Mouse (Mus musculus) midbrain, embryonic 12.5 days (tissue): ENCODE results near the gene Il17ra. TPM values are rescaled to one million over a fixed set of nuclear protein-coding genes. Genes with fewer than 3 reads are reported as not detected.

Experiments used
- ATAC-seq: fragments of 200-750 bp; cut with Nextera tagmentation; 2 replicates; pipeline ENCODE4 v1.8.0; 2017; ENCODE audit warnings: low read depth, moderate TSS enrichment, moderate library complexity; ENCODE audit not compliant: low FRiP score
- H3K27ac ChIP-seq: fragments of 300-500 bp; sonication (generic); replicated peaks from 2 replicates; pipeline ENCODE4 v1.5.1; 2016; ENCODE audit warnings: mild to moderate bottlenecking
- H3K27me3 ChIP-seq: fragments of 300-500 bp; sonication (generic); 2 replicates; pipeline ENCODE4 v1.6.1; 2016; ENCODE audit warnings: mild to moderate bottlenecking
- H3K36me3 ChIP-seq: fragments of 300-500 bp; sonication (generic); 2 replicates; pipeline ENCODE4 v1.6.1; 2016
- H3K4me1 ChIP-seq: fragments of 300-500 bp; sonication (generic); 2 replicates; pipeline ENCODE4 v1.6.1; 2016
- H3K4me2 ChIP-seq: fragments of 300-500 bp; sonication (generic); replicated peaks from 2 replicates; pipeline ENCODE4 v1.6.1; 2016; ENCODE audit warnings: mild to moderate bottlenecking, moderate library complexity
- H3K4me3 ChIP-seq: fragments of 300-500 bp; sonication (generic); 2 replicates; pipeline ENCODE4 v1.5.1; 2016; ENCODE audit warnings: mild to moderate bottlenecking
- H3K9ac ChIP-seq: fragments of 300-500 bp; sonication (generic); replicated peaks from 2 replicates; pipeline ENCODE4 v1.6.1; 2016; ENCODE audit warnings: mild to moderate bottlenecking, moderate library complexity
- H3K9me3 ChIP-seq: fragments of 300-500 bp; sonication (generic); 2 replicates; pipeline ENCODE4 v1.6.1; 2016; ENCODE audit warnings: mild to moderate bottlenecking
- WGBS: fragments of 180-500 bp; shearing (Covaris S2); methylation state at CpG from one replicate; pipeline ENCODE4 v1.1.7; 2016; 5-methylcytosine and 5-hydroxymethylcytosine counted together
- polyA plus RNA-seq: library from polyadenylated mRNA; unstranded; fragments of >200 nt; fragmentation: Nextera tagmentation; extraction: Ambion mirVana; gene quantifications from 2 replicates; pipeline ENCODE4 v1.2.1, GENCODE M21; 2016

Gene Il17ra
- polyA plus RNA-seq, 1 experiment from 2014 or later, result 3.6 TPM

DNA sequence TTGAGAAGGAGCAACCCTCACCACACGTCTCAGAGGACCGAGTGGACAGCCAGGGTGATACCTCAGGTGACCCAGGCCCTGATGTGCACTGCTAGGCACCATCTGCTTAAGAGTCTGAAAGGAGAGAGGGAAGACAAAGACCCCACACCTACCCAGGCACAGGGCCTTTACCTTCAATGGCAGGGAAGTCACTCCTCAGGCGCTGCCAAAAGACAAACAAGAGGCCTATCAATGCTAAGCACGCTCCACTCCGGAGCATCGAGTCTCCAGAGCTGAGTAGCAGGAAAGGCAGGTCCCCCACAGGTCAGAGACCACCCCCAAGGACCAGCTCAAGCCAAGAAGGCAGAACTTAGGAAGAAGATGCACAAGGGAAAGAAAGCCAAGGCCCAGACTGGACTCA lies 53.8 kb downstream of the Il17ra start:
- no peaks in the 10 kb centered on the region for H3K4me1 ChIP-seq
- H3K27me3 ChIP-seq, result no peaks in the 10 kb centered on the region
- H3K4me2 ChIP-seq, result no peak overlapping the region
- 87% methylated on average over 6 of the region's 6 CpGs for WGBS
- peaks cover 60% of the 10 kb centered on the region for H3K36me3 ChIP-seq
- no peak overlapping the region for H3K27ac ChIP-seq
- no peak overlapping the region for H3K9ac ChIP-seq
- no peak for ATAC-seq
- H3K4me3 ChIP-seq, result no peak overlapping the region
- no peaks in the 10 kb centered on the region for H3K9me3 ChIP-seq

DNA sequence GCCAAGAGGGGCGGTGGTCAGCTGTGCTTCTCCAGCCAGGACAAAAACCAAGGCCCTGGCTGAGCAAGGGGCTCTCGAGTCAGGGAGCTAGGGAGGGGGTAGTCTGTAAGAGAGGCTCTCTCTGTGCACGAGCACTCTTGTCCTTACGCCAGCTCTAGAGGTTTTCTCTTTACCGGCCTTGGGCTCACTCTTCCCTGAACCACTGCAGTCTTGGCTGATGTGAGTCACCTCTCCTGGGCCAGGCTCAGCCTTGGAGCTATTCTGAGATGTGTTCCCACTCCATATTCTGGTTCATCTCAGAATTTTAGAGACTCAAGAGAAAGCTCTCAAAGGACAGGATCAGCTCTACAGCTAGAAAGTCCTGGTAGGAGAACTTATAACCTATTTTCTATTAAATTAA lies 54.3 kb downstream of the Il17ra start:
- Histone ChIP-seq H3K27ac (no peak overlapping the region), H3K4me1 (no peaks in the 10 kb centered on the region), H3K9me3 (no peaks in the 10 kb centered on the region), H3K4me2 (no peak overlapping the region), H3K9ac (no peak overlapping the region), H3K36me3 (peaks cover 63% of the 10 kb centered on the region), H3K27me3 (no peaks in the 10 kb centered on the region), H3K4me3 (no peak overlapping the region)
- 86% methylated on average over 5 of the region's 5 CpGs for WGBS
- ATAC-seq, result no peak

DNA sequence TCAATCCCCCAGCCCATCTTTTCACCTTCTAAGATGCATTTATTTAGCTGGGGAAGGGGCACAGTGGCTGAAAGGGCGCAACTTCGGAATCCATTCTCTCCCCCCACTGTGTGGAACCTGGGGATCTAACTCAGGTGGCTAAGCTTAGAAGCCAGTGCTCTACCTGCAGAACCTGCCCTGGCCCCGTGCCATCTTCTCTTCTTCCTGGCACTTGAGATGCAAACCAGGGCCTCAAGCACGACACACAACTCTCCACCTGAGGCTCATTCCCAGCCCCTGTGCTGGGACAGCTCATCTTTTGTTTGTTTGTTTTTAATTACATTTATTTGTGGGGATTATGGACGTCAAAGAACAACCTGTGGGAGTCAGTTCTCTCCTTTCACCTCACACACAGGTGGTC lies 56.6 kb downstream of the Il17ra start:
- no peaks in the 10 kb centered on the region for H3K4me1 ChIP-seq
- H3K36me3 ChIP-seq, result peaks cover 53% of the 10 kb centered on the region
- ATAC-seq, result no peak
- H3K27ac ChIP-seq, result no peak overlapping the region
- WGBS, result 85% methylated on average over 5 of the region's 5 CpGs
- H3K27me3 ChIP-seq, result no peaks in the 10 kb centered on the region
- H3K4me3 ChIP-seq, result no peak overlapping the region
- H3K4me2 ChIP-seq, result no peak overlapping the region
- H3K9ac ChIP-seq, result no peak overlapping the region
- no peaks in the 10 kb centered on the region for H3K9me3 ChIP-seq

DNA sequence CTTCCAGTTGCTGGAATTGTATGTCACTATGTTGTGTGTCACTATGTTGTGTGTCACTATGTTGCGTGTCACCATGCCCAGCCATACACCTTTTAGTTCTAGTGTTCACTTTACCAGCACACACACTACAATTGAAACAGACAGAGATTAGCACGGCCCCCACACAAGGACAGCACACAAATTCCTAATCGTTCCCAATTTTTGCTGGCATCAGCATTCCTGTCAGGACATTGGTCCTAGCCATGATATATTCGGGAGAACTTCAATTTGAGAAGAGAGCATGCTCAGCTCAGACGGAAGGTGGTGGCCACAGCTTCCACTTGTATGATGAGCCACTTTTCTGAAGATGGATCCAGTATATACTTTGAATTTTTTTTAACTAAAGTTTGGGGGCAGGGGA lies 61.7 kb downstream of the Il17ra start:
- no peak overlapping the region for H3K27ac ChIP-seq

DNA sequence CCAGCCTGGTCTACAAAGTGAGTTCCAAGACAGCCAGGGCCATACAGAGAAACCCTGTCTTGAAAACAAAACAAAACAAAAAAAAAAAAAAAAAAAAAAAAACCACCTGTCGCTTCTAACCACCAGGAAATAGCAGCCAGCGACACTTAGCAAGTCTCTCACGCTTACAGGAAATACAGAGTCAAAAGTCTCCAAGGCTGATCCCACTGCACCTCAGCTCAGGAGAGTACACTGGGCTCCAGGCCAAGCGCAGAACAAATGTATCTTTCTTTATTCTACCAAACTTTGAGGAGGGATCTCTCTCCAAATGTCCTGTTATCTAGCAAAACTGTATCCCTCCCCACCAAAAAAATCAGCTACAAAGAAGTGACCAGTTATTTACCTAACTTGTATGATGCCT lies 66.1 kb downstream of the Il17ra start:
- H3K27me3 ChIP-seq, result no peaks in the 10 kb centered on the region
- no peak overlapping the region for H3K4me2 ChIP-seq
- ATAC-seq, result no peak
- H3K4me3 ChIP-seq, result no peak overlapping the region
- peaks cover 24% of the 10 kb centered on the region for H3K4me1 ChIP-seq
- no peaks in the 10 kb centered on the region for H3K9me3 ChIP-seq
- 85% methylated on average over 4 of the region's 4 CpGs for WGBS
- H3K27ac ChIP-seq, result no peak overlapping the region
- 0 out of 2 replicates have a peak, but pooled peaks cover 3% of the 10 kb centered on the region for H3K36me3 ChIP-seq
- H3K9ac ChIP-seq, result no peak overlapping the region

More for the DNA sequence above, 61.7 kb downstream of the Il17ra start:
- Histone ChIP-seq H3K4me2 (no peak overlapping the region), H3K27me3 (no peaks in the 10 kb centered on the region), H3K9me3 (no peaks in the 10 kb centered on the region), H3K9ac (no peak overlapping the region), H3K36me3 (peaks cover 36% of the 10 kb centered on the region), H3K4me1 (peaks cover 13% of the 10 kb centered on the region), H3K4me3 (no peak overlapping the region)
- 90% methylated on average over 5 of the region's 5 CpGs for WGBS
- ATAC-seq, result no peak

DNA sequence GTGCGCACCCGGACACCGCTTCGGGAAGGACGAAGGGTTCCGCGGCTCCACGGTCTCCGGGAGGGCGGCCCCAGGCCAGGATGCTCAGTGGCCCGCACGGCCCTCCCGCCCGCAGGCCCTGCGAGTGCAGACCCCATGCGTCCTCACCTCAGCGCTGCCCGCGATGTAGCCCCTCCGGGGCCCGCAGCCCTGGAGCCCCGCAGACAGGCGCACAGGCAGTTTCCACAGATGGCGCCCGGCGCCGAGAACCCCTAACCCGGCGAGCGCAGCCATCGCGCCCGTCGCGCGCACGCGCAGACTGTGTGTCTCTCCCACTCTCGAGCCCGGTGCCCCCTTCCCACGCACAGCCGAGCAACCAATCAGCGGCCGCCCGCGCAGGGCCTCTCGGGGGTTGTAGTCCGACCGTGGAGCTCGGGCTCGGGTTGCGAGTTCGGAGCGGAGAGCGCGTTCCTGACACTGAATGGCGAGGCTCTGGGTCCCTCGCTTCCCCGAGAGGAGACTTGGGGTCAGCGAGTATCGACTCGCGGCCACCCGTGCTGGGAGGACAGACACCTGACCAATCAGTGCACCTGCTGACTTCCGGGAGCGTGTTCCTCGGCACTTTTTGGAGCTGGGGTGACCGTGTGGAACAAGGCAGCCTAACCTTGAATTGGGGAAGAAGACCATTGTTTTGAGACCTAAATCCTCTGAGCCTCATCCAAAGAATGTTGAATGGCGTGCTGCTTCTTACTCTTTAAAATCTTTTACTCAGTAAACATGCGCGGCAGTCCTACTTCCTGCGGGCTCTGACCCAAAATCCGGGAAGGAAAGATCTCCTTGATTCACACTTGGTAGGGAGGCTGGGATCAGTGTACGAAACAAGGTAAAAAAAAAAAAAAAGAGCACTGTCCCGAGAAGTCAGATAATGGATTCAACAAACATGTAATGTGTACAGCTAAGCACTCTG lies 68.2 kb downstream of the Il17ra start, which contains the start of gene Hdhd5:
Hdhd5 (minus strand) TSS at position 300 of the 946 bp plus-strand sequence.
- Histone ChIP-seq H3K9ac (peak within 1 kb of the TSS; percentile 94), H3K36me3 (0 out of 2 replicates have a peak, but pooled peaks cover 3% of the 10 kb centered on the region), H3K4me2 (peak within 1 kb of the TSS; percentile 63), H3K27me3 (no peaks in the 10 kb centered on the region), H3K4me3 (peak within 1 kb of the TSS; percentile 92), H3K9me3 (no peaks in the 10 kb centered on the region), H3K4me1 (peaks cover 24% of the 10 kb centered on the region), H3K27ac (peak within 1 kb of the TSS; percentile 68)
- under 1% methylated on average over 71 of the region's 75 CpGs for WGBS
- peak; percentile 99 for ATAC-seq

DNA sequence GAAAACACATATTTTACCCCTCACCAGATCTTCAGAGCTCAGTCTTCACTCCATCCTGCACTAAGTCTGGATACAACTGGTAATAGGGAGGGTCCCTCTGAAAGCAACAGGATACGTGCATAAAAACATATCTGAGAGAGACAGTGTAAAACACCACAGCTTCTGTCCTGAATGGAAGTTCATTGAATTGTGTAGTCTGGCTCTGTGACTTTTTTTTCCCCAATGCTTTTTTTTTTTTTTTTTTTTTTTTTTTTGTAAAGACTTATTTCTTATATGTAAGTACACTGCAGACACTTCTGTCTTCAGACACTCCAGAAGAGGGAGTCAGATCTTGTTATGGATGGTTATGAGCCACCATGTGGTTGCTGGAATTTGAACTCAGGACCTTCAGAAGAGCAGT lies 69.5 kb downstream of the Il17ra start:
- Histone ChIP-seq H3K4me1 (peaks cover 24% of the 10 kb centered on the region), H3K27ac (no peak overlapping the region), H3K9ac (no peak overlapping the region), H3K4me2 (no peak overlapping the region), H3K27me3 (no peaks in the 10 kb centered on the region), H3K36me3 (0 out of 2 replicates have a peak, but pooled peaks cover 3% of the 10 kb centered on the region), H3K9me3 (no peaks in the 10 kb centered on the region), H3K4me3 (no peak overlapping the region)
- no peak for ATAC-seq
- 79% methylated on average over 1 of the region's 1 CpGs for WGBS

DNA sequence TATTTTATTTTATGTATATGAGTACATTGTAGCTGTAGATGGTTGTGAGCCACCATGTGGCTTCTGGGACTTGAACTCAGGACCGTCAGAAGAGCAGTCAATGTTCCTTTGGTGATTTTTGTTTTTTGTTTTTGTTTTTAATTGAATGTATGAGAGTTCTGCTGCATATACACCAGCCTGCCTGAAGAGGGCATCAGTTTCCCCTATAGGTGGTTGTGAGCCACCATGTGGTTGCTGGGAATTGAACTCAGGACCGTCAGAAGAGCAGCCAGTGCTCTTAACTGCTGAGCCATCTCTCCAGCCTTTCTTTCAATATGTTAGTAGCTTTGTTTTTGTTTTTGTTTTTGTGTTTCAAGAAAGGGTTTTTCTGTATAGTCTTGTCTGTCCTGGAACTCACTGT lies 73.3 kb downstream of the Il17ra start:
- H3K9me3 ChIP-seq, result no peaks in the 10 kb centered on the region
- WGBS, result 76% methylated on average over 2 of the region's 2 CpGs
- H3K9ac ChIP-seq, result no peak overlapping the region
- peaks cover 8% of the 10 kb centered on the region; the same call in 1 of the 2 replicates for H3K4me1 ChIP-seq
- no peak overlapping the region for H3K4me3 ChIP-seq
- no peak overlapping the region for H3K27ac ChIP-seq
- no peaks in the 10 kb centered on the region for H3K36me3 ChIP-seq
- H3K4me2 ChIP-seq, result no peak overlapping the region
- H3K27me3 ChIP-seq, result no peaks in the 10 kb centered on the region
- no peak for ATAC-seq

Other genes with a start within 250 kb of the Il17ra start
- gene D330020A13Rik, start 168.9 kb upstream of the Il17ra start, polyA plus RNA-seq, result not detected in 2 replicates
- gene B4galnt3, start 168.7 kb upstream of the Il17ra start, polyA plus RNA-seq, result 0.13 and 0.16 TPM in 2 replicates
- gene Kdm5a, start 99.1 kb upstream of the Il17ra start, polyA plus RNA-seq, result 64.7 and 65.9 TPM in 2 replicates
- 24.6 and 25.2 TPM in 2 replicates for gene Ccdc77, start 98.9 kb upstream of the Il17ra start, polyA plus RNA-seq
- gene Tmem121b, start 30.6 kb downstream of the Il17ra start, polyA plus RNA-seq, result 2.5 and 3.0 TPM in 2 replicates
- 19.0 and 19.4 TPM in 2 replicates for gene Hdhd5, start 68.1 kb downstream of the Il17ra start, polyA plus RNA-seq
- gene Cecr2, start 203.1 kb downstream of the Il17ra start, polyA plus RNA-seq, result 13.6 and 16.8 TPM in 2 replicates